Mouse (Mus musculus) A20 (cell line): ENCODE measurements around the gene Ddx47.
A peak's percentile ranks its signal among the peaks of the same experiment; 100 is the strongest.

Experiments
- DNase-seq: peaks from one replicate; pipeline ENCODE4 v3.0.0-alpha.2; 2011; ENCODE audit warnings: low read depth, low spot score

Gene Ddx47

GRCm38 (mm10) chr6:135006372-135006771, 5.0 kb upstream of the Ddx47 start:
- no peak for DNase-seq

- DNase-seq = no peak
Observed at GRCm38 (mm10) chr6:135011734-135012116, 313 bp downstream of the Ddx47 start.

- DNase-seq = no peak
Observed at GRCm38 (mm10) chr6:135017211-135017610, 5.8 kb downstream of the Ddx47 start.

- no peak for DNase-seq
Observed at GRCm38 (mm10) chr6:135019564-135019963, 8.2 kb downstream of the Ddx47 start.

GRCm38 (mm10) chr6:135021633-135022032, 10.2 kb downstream of the Ddx47 start:
- no peak for DNase-seq

GRCm38 (mm10) chr6:135023379-135023778, 12.0 kb downstream of the Ddx47 start:
- no peak for DNase-seq

- DNase-seq = no peak
Observed at GRCm38 (mm10) chr6:135024781-135025420, 13.5 kb downstream of the Ddx47 start.

GRCm38 (mm10) chr6:135026232-135026631, 14.8 kb downstream of the Ddx47 start:
- DNase-seq = peak; percentile 60

GRCm38 (mm10) chr6:135026755-135027154, 15.3 kb downstream of the Ddx47 start:
- no peak for DNase-seq

GRCm38 (mm10) chr6:135029246-135029645, 17.8 kb downstream of the Ddx47 start:
- DNase-seq = peak; percentile 11

GRCm38 (mm10) chr6:135038674-135039073, 27.3 kb downstream of the Ddx47 start:
- no peak for DNase-seq

GRCm38 (mm10) chr6:135040275-135040871, 29.0 kb downstream of the Ddx47 start:
- DNase-seq = no peak

GRCm38 (mm10) chr6:135041930-135042329, 30.5 kb downstream of the Ddx47 start:
- DNase-seq = no peak

GRCm38 (mm10) chr6:135047276-135047675, 35.9 kb downstream of the Ddx47 start:
- DNase-seq = no peak

- no peak for DNase-seq
Observed at GRCm38 (mm10) chr6:135048509-135048908, 37.1 kb downstream of the Ddx47 start.

GRCm38 (mm10) chr6:135048956-135049355, 37.5 kb downstream of the Ddx47 start:
- no peak for DNase-seq

- DNase-seq = no peak
Observed at GRCm38 (mm10) chr6:135053789-135054188, 42.4 kb downstream of the Ddx47 start.

- DNase-seq = no peak
Observed at GRCm38 (mm10) chr6:135055882-135056281, 44.5 kb downstream of the Ddx47 start.

- no peak for DNase-seq
Observed at GRCm38 (mm10) chr6:135060728-135061127, 49.3 kb downstream of the Ddx47 start.

- no peak for DNase-seq
Observed at GRCm38 (mm10) chr6:135064621-135065020, 53.2 kb downstream of the Ddx47 start.

- peak; percentile 54 for DNase-seq
Observed at GRCm38 (mm10) chr6:135065236-135065957, 54.0 kb downstream of the Ddx47 start, which contains the start of gene Gprc5a. Gprc5a (plus strand) TSS chr6:135065651.

- DNase-seq = no peak
Observed at GRCm38 (mm10) chr6:135066795-135067445, 55.5 kb downstream of the Ddx47 start.
